Comparison of ENCODE assay signal across 37 mouse cellular contexts in genomic region chr12:4556891-4557290, GRCm38 (mm10). TPM values are rescaled to one million over a fixed set of nuclear protein-coding genes. Genes with fewer than 3 reads are reported as not detected.
DNase-seq lines count a peak whose midpoint lies in the region; ATAC-seq and TF ChIP-seq lines count a peak whose summit lies in the region.
"Had no signal": no experiment of that assay in that cellular context is flagged by ENCODE, and none has a peak within 500 bp of the region (broad histone marks: within the 10 kb centered on the region; RNA-seq: fewer than 3 reads in every experiment).

No protein-coding gene starts in this region.

- H3K36me3 ChIP-seq in ES-Bruce4 (ENCODE audit: control insufficient read depth, insufficient read depth, low read length, poor library complexity, severe bottlenecking) = no peaks in the 10 kb centered on the region
- no peaks in the 10 kb centered on the region for H3K36me3 ChIP-seq in forebrain, embryonic 13.5 days (ENCODE audit: poor library complexity, severe bottlenecking)
- H3K36me3 ChIP-seq: forebrain, embryonic 15.5 days; hindbrain, embryonic 10.5 days; hindbrain, embryonic 13.5 days had no signal

- TF ChIP-seq CTCF in ES-Bruce4 (IDR thresholded peaks at IDR 0.05; ENCODE audit: low read depth, low read length) = no peak

- no peak overlapping the region for H3K4me2 ChIP-seq in forebrain, embryonic 13.5 days
- H3K4me2 ChIP-seq: forebrain, embryonic 15.5 days; heart, embryonic 11.5 days; hindbrain, embryonic 13.5 days had no signal

- H3K4me1 ChIP-seq in ES-Bruce4 (ENCODE audit: control insufficient read depth, insufficient read depth, low read length) = peaks cover 6% of the 10 kb centered on the region
- H3K4me1 ChIP-seq in forebrain, embryonic 13.5 days = no peaks in the 10 kb centered on the region
- H3K4me1 ChIP-seq: forebrain, embryonic 15.5 days; hindbrain, embryonic 10.5 days; hindbrain, embryonic 13.5 days had no signal

- TF ChIP-seq POLR2A in ES-Bruce4 (IDR thresholded peaks at IDR 0.05; ENCODE audit: insufficient read depth, low read length) = no peak

- TF ChIP-seq EP300 in ES-Bruce4 (IDR thresholded peaks at IDR 0.05; ENCODE audit: insufficient read depth, low read depth, low read length) = peak; percentile 59; the same call in 1 of the 2 replicates

- peak overlapping the region; percentile 93 for H3K27ac ChIP-seq in ES-Bruce4 (ENCODE audit: insufficient read depth, low read length)
- no peak overlapping the region for H3K27ac ChIP-seq in forebrain, embryonic 13.5 days
- H3K27ac ChIP-seq: forebrain, embryonic 15.5 days; hindbrain, embryonic 10.5 days; hindbrain, embryonic 13.5 days had no signal

- no peaks in the 10 kb centered on the region for H3K27me3 ChIP-seq in ES-Bruce4 (ENCODE audit: control insufficient read depth, insufficient read depth, low read length, poor library complexity, severe bottlenecking)
- no peaks in the 10 kb centered on the region for H3K27me3 ChIP-seq in forebrain, embryonic 13.5 days
- H3K27me3 ChIP-seq: forebrain, embryonic 15.5 days; hindbrain, embryonic 13.5 days had no signal

- peaks cover 10% of the 10 kb centered on the region for H3K9me3 ChIP-seq in ES-Bruce4 (replicated peaks; ENCODE audit: control insufficient read depth, insufficient read depth, low read length, poor library complexity, severe bottlenecking)
- no peaks in the 10 kb centered on the region for H3K9me3 ChIP-seq in forebrain, embryonic 13.5 days (replicated peaks)
- H3K9me3 ChIP-seq: forebrain, embryonic 15.5 days; hindbrain, embryonic 13.5 days had no signal

- peak; percentile 33 for DNase-seq in 3T3-L1 (ENCODE audit: low read depth, low spot score)
- peak; percentile 31 for DNase-seq in MN1 (ENCODE audit: low spot score)
- peak; percentile 65 for DNase-seq in WW6 (ENCODE audit: low read depth, low spot score)
- no peak for DNase-seq in gastrocnemius, adult 18-20 months (ENCODE audit: low spot score)
- no peak for DNase-seq in embryo, embryonic 9.5 days (ENCODE audit: extremely low spot score)
- DNase-seq: adrenal gland, adult 8-10 months; adrenal gland, postnatal 25 days; cerebellum, adult 18-20 months; cerebellum, adult 9-10 months; cerebellum, postnatal 25 days; embryo, embryonic 11 days; gastrocnemius, postnatal 10 days; gastrocnemius, postnatal 36 days; kidney, adult 18-20 months; kidney, adult 9 months had no signal

- ATAC-seq in inflammation-experienced regulatory T-cells, adult 6 months = no peak
- ATAC-seq in forebrain, embryonic 13.5 days = no peak
- ATAC-seq: CD4-positive, CD25-positive, alpha-beta regulatory T cell, adult 4 months; forebrain, embryonic 15.5 days; hindbrain, embryonic 16.5 days; intestine, embryonic 16.5 days had no signal

- no peak overlapping the region for H3K9ac ChIP-seq in ES-Bruce4 (ENCODE audit: low read depth, poor library complexity, severe bottlenecking)
- H3K9ac ChIP-seq in forebrain, embryonic 13.5 days = no peak overlapping the region
- H3K9ac ChIP-seq: forebrain, embryonic 15.5 days; hindbrain, embryonic 13.5 days had no signal

- WGBS in forebrain, embryonic 13.5 days = 87% methylated on average over 9 of the region's 9 CpGs

- no peak overlapping the region for H3K4me3 ChIP-seq in ES-Bruce4 (ENCODE audit: low read depth, low read length)
- no peak overlapping the region for H3K4me3 ChIP-seq in forebrain, embryonic 13.5 days
- H3K4me3 ChIP-seq: forebrain, embryonic 15.5 days; hindbrain, embryonic 10.5 days; hindbrain, embryonic 13.5 days had no signal

RNA-seq across cellular contexts. Expression of gene Itsn2, which starts 35.5 kb away (rescaled TPM):
- polyA plus RNA-seq in ES-Bruce4 (2011; ENCODE audit: insufficient read depth, insufficient read length, low read depth, missing spikeins) = 35.3 and 40.8 TPM in 2 replicates
- 10 to 100 TPM; 49.8 to 65.3 (median 61.3) TPM for polyA plus RNA-seq in inflammation-experienced regulatory T-cells, adult 6 months (2017; shearing (Covaris generic))
- 14.0 and 14.5 TPM in 2 replicates for polyA plus RNA-seq in forebrain, embryonic 13.5 days (2015; fragmentation: Nextera tagmentation; extraction: Ambion mirVana)
- total RNA-seq in gastrocnemius, adult 18-20 months (2021) = 10 to 100 TPM; 22.7 to 25.7 TPM

RNA-seq across cellular contexts. Expression of gene Gm3625, which starts 35.8 kb away (rescaled TPM):
- not detected in 2 replicates for polyA plus RNA-seq in ES-Bruce4 (2011; ENCODE audit: insufficient read depth, insufficient read length, low read depth, missing spikeins)
- polyA plus RNA-seq in inflammation-experienced regulatory T-cells, adult 6 months (2017; shearing (Covaris generic)) = not detected
- not detected in 2 replicates for polyA plus RNA-seq in forebrain, embryonic 13.5 days (2015; fragmentation: Nextera tagmentation; extraction: Ambion mirVana)
- total RNA-seq in gastrocnemius, adult 18-20 months (2021) = not detected
- total RNA-seq: adrenal gland, adult 8-10 months; adrenal gland, postnatal 25 days; common myeloid progenitor, adult 5-6 weeks; gastrocnemius, postnatal 10 days; gastrocnemius, postnatal 36 days; granulocyte monocyte progenitor cell, adult 5-6 weeks; heart, adult 8-10 months; heart, postnatal 25 days had no signal
- polyA plus RNA-seq: brain, embryonic 14.5 days; C2C12; CD4-positive, CD25-positive, alpha-beta regulatory T cell, adult 4 months; embryonic facial prominence, embryonic 11.5 days; embryonic facial prominence, embryonic 14.5 days; forebrain, embryonic 11.5 days; forebrain, embryonic 15.5 days; heart, embryonic 11.5 days; heart, embryonic 14.5 days; heart, postnatal 0 days; hindbrain, embryonic 10.5 days; hindbrain, embryonic 13.5 days; hindbrain, embryonic 16.5 days; intestine, embryonic 16.5 days; kidney, embryonic 16.5 days had no signal

Comparison
In these comparisons a context has a peak if more than half of its experiments do, and no peak if none do; other contexts are left out.
1. DNase-seq: peak in 3T3-L1 (single experiment), MN1 (single experiment) and WW6 (single experiment); none in gastrocnemius, adult 18-20 months (single experiment) and embryo, embryonic 9.5 days (single experiment).